Mouse (Mus musculus) embryo, embryonic 11.5 days (tissue): Measurements from ENCODE around the gene Fis1.

Experiments
- DNase-seq: peaks from one replicate; pipeline ENCODE4 v3.0.0-alpha.2; 2012; ENCODE audit warnings: low read depth, low spot score

Fis1 gene

DNA sequence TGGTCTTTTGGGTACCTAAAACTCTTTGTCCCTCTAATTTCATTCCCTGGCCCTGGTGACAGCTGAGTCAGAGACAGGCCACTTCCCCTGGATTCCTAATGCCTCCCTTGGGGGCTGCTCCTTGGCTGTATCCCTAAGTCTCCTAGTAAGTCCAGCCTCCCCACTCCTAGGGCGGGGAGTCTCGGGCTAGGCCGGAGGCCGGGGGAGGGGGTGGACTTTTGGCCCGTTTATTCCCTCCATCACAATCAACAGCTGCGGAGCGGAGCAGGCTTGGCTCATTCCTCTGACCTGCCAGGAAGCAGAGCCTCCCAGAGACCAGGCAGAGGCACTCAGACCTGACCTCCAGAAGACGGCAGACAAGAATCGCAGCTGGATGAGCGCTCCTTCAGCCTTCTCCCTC lies 14.5 kb downstream of the Fis1 start:
- DNase-seq: no peak

DNA sequence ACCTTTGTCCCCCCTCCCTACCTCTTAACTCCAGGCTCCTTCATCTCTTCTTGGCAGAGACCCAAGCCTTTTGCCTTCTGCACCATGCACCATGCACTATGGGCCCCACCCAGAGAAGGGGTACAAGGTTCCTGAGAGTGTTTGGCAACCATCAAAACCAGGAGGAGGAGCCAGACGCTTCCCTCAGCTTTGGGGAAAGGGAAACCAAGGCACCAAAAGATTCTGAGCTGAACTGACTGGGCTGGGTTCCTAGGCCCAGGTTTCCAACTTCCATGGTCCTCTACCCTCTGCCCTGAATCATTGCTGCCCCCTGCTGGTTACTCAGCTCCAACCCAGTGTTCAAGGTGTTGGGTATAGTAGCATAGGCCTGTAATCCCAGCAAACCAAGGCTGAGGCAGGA lies 17.6 kb downstream of the Fis1 start:
- DNase-seq: peak; percentile 42

GRCm38 (mm10) chr5:136973670-136974069 lies 20.6 kb downstream of the Fis1 start:
- DNase-seq: no peak

GRCm38 (mm10) chr5:136977769-136978168 lies 24.7 kb downstream of the Fis1 start:
- DNase-seq: no peak

- DNase-seq: no peak
These were observed 26.7 kb downstream of the Fis1 start for GRCm38 (mm10) chr5:136979762-136980161.

DNA sequence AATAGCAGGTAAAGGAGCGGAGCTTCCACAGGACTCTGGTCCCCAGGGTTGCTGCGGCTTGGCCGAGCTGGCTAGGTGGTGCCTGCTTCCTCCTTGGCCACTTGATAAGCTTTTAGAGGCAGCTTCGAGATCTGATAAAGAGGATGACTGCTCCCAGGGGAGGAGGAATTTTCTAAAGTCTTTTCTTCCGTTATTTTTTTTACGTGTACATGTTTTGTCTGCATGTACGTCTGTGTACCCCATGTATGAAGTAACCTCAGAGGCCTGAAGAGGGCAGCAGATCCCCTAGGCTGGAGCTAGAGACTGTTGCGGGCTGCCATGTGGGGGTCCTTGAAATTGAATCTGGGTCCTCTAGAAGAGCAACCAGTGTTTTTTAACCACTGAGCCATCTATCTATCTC lies 27.9 kb downstream of the Fis1 start:
- DNase-seq: no peak

GRCm38 (mm10) chr5:136982338-136982930 lies 29.4 kb downstream of the Fis1 start:
- no peak for DNase-seq

DNA sequence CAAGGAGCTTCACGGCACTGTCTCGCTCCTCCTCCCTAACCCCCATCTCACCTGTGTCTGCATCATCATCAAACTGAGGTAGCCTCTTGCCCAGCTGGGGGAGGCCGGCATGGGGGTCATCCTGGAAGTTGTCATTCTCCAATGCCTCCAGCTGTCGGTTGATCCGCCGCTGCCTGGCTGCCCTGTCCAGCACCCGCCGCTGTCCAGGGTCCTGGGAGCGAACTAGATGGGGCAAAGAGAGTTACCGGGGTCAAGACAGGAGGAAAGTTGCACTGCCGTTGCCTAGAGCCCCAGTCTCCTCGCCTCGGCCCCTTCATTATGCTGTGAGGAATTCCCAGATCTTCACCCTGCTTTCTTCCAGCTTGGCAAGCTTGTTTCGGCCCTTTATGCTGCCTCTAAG lies 31.8 kb downstream of the Fis1 start:
- DNase-seq: no peak

DNA sequence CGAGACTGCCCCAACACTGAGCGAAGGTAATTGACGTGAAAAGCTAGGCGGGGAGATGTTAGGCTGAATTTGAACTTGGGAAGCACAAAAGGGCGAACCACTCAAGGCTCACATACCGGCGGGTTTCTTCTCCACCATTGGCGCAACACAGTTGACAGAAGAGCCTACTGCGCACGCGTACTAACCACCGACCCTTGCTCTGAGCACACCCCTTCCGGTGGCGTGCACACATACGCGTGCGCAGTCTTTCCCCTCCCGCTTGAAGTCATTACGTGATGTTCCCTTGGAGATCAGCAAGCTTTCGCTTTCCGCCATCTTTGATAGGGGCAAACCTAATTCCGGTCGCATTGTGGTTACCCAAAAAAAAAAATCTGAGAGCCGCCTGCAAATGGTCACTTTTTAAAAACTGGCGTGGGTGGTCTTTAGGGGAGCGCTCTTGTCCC lies 33.6 kb downstream of the Fis1 start, which contains the start of gene Plod3:
Gene Plod3 (plus strand): TSS at position 325 of the 443 bp plus-strand sequence.
- peak; percentile 99 for DNase-seq

GRCm38 (mm10) chr5:136987138-136987933 lies 34.3 kb downstream of the Fis1 start:
- DNase-seq: peak; percentile 59

GRCm38 (mm10) chr5:136987934-136988271 lies 34.8 kb downstream of the Fis1 start, which contains the start of gene Znhit1:
Znhit1 (minus strand) TSS chr5:136988021.
- DNase-seq: no peak

GRCm38 (mm10) chr5:136988420-136988819 lies 35.3 kb downstream of the Fis1 start:
- DNase-seq: no peak

GRCm38 (mm10) chr5:136989801-136990200 lies 36.7 kb downstream of the Fis1 start:
- no peak for DNase-seq

- DNase-seq: no peak
These were observed 46.4 kb downstream of the Fis1 start for GRCm38 (mm10) chr5:136999449-136999848.

- DNase-seq: no peak
These were observed 47.5 kb downstream of the Fis1 start for GRCm38 (mm10) chr5:137000612-137001011.

DNA sequence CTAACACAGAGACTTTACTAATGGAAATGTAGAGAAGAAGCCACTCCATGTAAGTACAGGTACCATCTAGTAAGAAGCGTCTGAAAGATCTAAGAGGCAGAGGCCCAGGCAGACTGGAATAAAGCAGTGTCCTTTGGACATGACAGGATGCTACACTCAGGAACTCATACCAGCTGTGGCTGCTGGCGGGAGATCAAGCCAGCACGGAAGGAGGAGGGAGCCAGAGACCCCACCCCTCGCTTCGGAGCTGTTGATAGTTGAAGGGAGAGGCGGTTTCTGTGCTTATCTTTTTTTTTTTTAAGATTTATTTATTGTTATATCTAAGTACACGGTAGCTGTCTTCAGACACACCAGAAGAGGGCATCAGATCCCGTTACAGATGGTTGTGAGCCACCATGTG lies 54.2 kb downstream of the Fis1 start:
- no peak for DNase-seq

DNA sequence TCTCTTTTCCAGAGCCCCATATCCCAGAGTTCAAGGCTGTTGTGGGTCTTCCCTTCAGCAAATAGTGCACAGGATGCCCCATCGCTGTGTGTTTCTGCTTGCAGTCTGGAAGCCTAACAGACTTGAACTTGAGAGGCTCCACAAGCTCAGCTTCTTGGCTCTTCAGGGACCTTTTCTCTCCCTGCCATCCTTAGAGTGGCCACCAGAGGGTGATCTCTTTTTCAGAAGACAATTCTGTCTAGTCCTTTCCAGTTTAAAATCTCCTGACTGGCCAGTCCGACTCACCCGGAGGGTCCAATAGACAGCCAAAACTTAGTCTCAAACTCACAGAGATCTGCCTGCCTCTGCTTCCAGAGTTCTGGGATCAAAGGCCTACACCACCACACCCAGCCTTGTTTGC lies 56.9 kb downstream of the Fis1 start:
- DNase-seq: no peak

DNA sequence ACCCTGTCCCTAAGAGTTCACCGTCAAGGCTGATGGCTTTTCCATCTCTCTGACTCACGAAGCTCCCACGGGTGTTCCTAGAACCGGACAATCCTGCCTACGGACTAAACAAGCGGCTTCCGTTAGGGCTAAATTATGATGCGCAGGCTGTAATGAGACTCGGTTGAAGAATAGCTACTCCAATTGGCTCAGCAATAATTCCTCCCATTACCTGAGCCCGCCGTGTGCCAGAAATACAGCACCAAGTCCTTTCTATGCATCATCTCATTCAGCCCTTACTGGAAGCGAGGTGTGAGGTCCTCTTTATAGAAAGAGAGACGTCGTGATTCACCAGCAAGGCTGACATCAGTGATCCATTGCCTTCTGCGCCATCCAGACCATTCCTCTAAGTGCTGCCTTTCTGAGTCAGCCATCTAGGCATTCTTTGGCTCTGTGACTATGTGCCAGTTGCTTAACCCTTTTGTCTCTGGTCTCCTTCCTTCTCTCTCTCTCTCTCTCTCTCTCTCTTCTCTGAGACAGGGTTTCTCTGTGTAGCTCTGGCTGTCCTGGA lies 59.4 kb downstream of the Fis1 start:
- DNase-seq: no peak
